Mouse (Mus musculus): ENCODE results near the gene Osbpl9.

DNA sequence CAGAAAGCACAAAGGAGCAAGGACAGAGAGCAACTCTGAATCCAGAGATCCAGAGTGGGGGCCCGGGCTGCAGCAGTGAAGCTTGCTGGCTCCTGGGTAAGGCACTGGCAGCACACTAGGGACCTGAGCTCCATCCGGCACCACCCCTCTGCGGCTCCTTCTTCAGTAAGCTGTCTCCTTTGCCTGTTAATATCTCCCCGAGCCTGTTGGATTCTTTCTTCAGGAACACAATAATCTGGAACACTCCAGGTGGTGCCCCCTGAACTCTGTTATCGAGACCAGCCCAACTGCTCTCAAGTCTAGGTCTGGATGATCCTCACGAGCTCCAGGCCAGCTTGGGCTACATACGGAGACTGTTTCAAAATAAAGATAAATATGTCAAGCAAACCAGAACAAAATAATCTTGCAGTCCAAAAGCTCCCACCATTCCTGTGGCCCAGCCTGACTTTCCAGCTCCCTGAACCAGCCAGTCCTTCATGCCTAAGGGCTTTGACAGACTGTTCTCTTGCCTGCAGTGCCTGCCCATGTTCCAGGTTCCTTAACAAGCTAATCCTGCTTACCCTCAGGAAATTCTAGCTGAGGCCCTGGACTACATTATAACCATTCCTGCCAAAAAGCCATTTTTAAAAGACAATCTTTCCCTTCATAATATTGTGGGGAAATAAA, 28.2 kb downstream of the Osbpl9 start:
- TF ChIP-seq CTCF (IDR thresholded peaks at IDR 0.05; ENCODE audit: extremely low read depth, insufficient read depth, insufficient read length, insufficient replicate concordance) = no peak
- TF ChIP-seq POLR2A (IDR thresholded peaks at IDR 0.05; ENCODE audit: low read depth, low read length) = no peak

All from spleen, adult 2 months (tissue).